Mouse (Mus musculus): Measurements from ENCODE around the gene Ankrd23. TPM values are rescaled to one million over a fixed set of nuclear protein-coding genes. Genes with fewer than 3 reads are reported as not detected.

Gene Ankrd23
- polyA plus RNA-seq, 1 experiment from 2014 or later, result 17.0 TPM

GRCm38 (mm10) chr1:36567818-36568603 lies 31.3 kb upstream of the Ankrd23 start:
- Histone ChIP-seq H3K4me3 (ENCODE audit: low read depth, low read length) (no peak overlapping the region), H3K4me1 (ENCODE audit: control insufficient read depth, insufficient read depth, low read length) (0 out of 2 replicates have a peak, but pooled peaks cover 2% of the 10 kb centered on the region), H3K9ac (ENCODE audit: low read depth, low read length) (no peak overlapping the region), H3K36me3 (ENCODE audit: control insufficient read depth, insufficient read depth, low read length) (no peaks in the 10 kb centered on the region), H3K4me2 (ENCODE audit: low read length) (no peak overlapping the region), H3K27me3 (ENCODE audit: control insufficient read depth, insufficient read depth, low read depth, low read length) (no peaks in the 10 kb centered on the region), H3K9me3 (replicated peaks; ENCODE audit: control insufficient read depth, low read length, poor library complexity, severe bottlenecking) (no peaks in the 10 kb centered on the region), H3K27ac (ENCODE audit: low read length) (no peak overlapping the region)
- WGBS, result 40% methylated on average over 21 of the region's 21 CpGs
- ATAC-seq, result no peak

DNA sequence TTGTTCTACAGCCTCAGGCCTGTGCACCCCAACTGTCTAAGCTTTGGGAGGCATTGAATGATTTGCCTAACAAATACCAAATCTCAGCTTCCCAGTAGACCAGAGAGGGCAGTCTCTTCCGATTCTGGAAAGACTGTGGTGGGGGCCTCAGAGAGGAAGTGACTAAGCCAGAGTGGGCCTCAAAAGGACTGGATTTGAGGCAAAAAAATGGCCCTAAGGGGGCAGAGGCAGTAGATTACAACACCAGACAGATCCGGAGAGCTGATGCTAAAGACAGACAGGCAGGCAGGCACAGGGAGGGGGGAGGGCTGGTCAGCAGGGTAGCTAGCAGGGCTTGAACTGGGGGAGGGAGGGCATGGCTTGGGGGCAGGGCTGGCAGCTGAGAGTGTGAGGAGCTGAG lies 29.7 kb upstream of the Ankrd23 start:
- 9% methylated on average over 2 of the region's 2 CpGs for WGBS
- no peak overlapping the region for H3K4me3 ChIP-seq (ENCODE audit: low read depth, low read length)
- H3K9me3 ChIP-seq (replicated peaks; ENCODE audit: control insufficient read depth, low read length, poor library complexity, severe bottlenecking), result no peaks in the 10 kb centered on the region
- H3K4me2 ChIP-seq (ENCODE audit: low read length), result no peak overlapping the region
- H3K27ac ChIP-seq (ENCODE audit: low read length), result no peak overlapping the region
- 0 out of 2 replicates have a peak, but pooled peaks cover 2% of the 10 kb centered on the region for H3K4me1 ChIP-seq (ENCODE audit: control insufficient read depth, insufficient read depth, low read length)
- H3K9ac ChIP-seq (ENCODE audit: low read depth, low read length), result no peak overlapping the region
- no peak for ATAC-seq
- no peaks in the 10 kb centered on the region for H3K36me3 ChIP-seq (ENCODE audit: control insufficient read depth, insufficient read depth, low read length)
- no peaks in the 10 kb centered on the region for H3K27me3 ChIP-seq (ENCODE audit: control insufficient read depth, insufficient read depth, low read depth, low read length)

DNA sequence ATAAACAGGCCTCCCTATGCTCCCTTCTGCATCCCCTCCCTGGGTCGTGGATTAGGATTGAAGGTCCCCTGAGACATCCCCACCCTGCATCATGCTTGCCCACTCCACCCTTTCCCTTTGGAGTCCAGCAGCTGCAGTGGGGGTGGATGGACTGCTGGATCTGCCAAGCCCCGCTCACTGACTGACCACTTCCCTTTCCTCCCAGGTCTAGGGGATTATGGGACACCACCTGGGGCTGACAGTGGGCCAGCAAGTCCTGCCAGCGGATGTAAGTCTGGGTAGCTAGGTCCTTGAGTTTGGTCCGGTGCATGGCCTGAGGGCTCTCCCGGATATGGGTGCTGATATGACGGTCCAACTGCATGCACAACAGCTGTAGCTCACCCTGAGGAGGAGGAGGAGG lies 27.4 kb upstream of the Ankrd23 start:
- Histone ChIP-seq H3K4me2 (ENCODE audit: low read length) (no peak overlapping the region), H3K36me3 (ENCODE audit: control insufficient read depth, insufficient read depth, low read length) (no peaks in the 10 kb centered on the region), H3K27ac (ENCODE audit: low read length) (no peak overlapping the region), H3K27me3 (ENCODE audit: control insufficient read depth, insufficient read depth, low read depth, low read length) (no peaks in the 10 kb centered on the region), H3K4me3 (ENCODE audit: low read depth, low read length) (no peak overlapping the region), H3K9ac (ENCODE audit: low read depth, low read length) (no peak overlapping the region), H3K4me1 (ENCODE audit: control insufficient read depth, insufficient read depth, low read length) (peaks cover 2% of the 10 kb centered on the region; the same call in 1 of the 2 replicates), H3K9me3 (replicated peaks; ENCODE audit: control insufficient read depth, low read length, poor library complexity, severe bottlenecking) (no peaks in the 10 kb centered on the region)
- WGBS, result 72% methylated on average over 6 of the region's 6 CpGs
- ATAC-seq, result no peak

DNA sequence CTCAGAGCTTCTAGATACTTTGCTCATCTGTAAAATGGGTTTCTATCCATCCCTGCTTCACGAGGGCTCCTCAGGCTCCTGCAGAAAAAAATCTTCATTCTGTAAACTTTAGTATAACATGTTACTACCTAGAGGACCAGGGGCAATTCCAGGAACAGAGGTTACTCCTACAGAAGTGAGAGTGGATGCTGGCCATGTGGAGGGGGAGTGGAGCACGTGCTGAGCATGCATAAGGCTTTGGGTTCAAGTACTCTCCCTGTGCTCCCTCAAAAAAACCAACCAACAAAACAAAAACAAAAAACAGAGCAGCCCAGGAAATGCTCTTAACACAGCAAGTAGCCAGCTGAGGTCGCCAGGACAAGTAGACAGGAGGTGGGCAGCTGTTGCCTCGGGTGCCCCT lies 26.9 kb upstream of the Ankrd23 start:
- no peaks in the 10 kb centered on the region for H3K9me3 ChIP-seq (replicated peaks; ENCODE audit: control insufficient read depth, low read length, poor library complexity, severe bottlenecking)
- no peak overlapping the region for H3K27ac ChIP-seq (ENCODE audit: low read length)
- H3K4me3 ChIP-seq (ENCODE audit: low read depth, low read length), result no peak overlapping the region
- H3K9ac ChIP-seq (ENCODE audit: low read depth, low read length), result no peak overlapping the region
- no peaks in the 10 kb centered on the region for H3K36me3 ChIP-seq (ENCODE audit: control insufficient read depth, insufficient read depth, low read length)
- peaks cover 7% of the 10 kb centered on the region for H3K4me1 ChIP-seq (ENCODE audit: control insufficient read depth, insufficient read depth, low read length)
- 73% methylated on average over 4 of the region's 4 CpGs for WGBS
- H3K4me2 ChIP-seq (ENCODE audit: low read length), result no peak overlapping the region
- no peaks in the 10 kb centered on the region for H3K27me3 ChIP-seq (ENCODE audit: control insufficient read depth, insufficient read depth, low read depth, low read length)
- ATAC-seq, result no peak

- Histone ChIP-seq H3K4me2 (ENCODE audit: low read length) (no peak overlapping the region), H3K27me3 (ENCODE audit: control insufficient read depth, insufficient read depth, low read depth, low read length) (no peaks in the 10 kb centered on the region)
- ATAC-seq, result no peak
These were observed 26.5 kb upstream of the Ankrd23 start for GRCm38 (mm10) chr1:36563197-36563596.

DNA sequence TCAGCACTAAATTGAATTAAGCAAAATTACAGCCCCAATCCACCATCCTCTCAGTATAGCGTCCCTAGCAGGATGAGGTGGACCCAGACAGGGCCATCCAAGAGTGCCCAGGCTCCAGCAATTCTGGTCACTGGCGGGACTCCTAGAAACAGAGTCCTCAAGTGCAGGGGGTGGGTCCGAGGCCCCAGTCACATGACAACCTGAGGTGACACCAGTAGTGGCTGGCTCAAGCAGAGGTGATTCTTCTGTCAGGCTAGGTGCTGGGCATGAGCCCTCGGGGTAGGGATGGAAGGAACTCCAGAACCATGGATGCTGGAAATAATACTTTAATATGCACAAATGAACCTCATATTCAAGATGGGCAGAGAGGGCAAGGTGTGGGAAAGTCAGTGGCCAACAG lies 25.7 kb upstream of the Ankrd23 start:
- no peaks in the 10 kb centered on the region for H3K27me3 ChIP-seq (ENCODE audit: control insufficient read depth, insufficient read depth, low read depth, low read length)
- no peak overlapping the region for H3K27ac ChIP-seq (ENCODE audit: low read length)
- ATAC-seq, result no peak
- no peaks in the 10 kb centered on the region for H3K36me3 ChIP-seq (ENCODE audit: control insufficient read depth, insufficient read depth, low read length)
- no peak overlapping the region for H3K4me2 ChIP-seq (ENCODE audit: low read length)
- H3K4me1 ChIP-seq (ENCODE audit: control insufficient read depth, insufficient read depth, low read length), result peaks cover 11% of the 10 kb centered on the region
- no peak overlapping the region for H3K4me3 ChIP-seq (ENCODE audit: low read depth, low read length)
- 71% methylated on average over 4 of the region's 4 CpGs for WGBS
- H3K9me3 ChIP-seq (replicated peaks; ENCODE audit: control insufficient read depth, low read length, poor library complexity, severe bottlenecking), result no peaks in the 10 kb centered on the region
- H3K9ac ChIP-seq (ENCODE audit: low read depth, low read length), result no peak overlapping the region

More at GRCm38 (mm10) chr1:36563197-36563596, 26.5 kb upstream of the Ankrd23 start:
- no peak overlapping the region for H3K9ac ChIP-seq (ENCODE audit: low read depth, low read length)
- no peak overlapping the region for H3K4me3 ChIP-seq (ENCODE audit: low read depth, low read length)
- H3K9me3 ChIP-seq (replicated peaks; ENCODE audit: control insufficient read depth, low read length, poor library complexity, severe bottlenecking), result no peaks in the 10 kb centered on the region
- H3K36me3 ChIP-seq (ENCODE audit: control insufficient read depth, insufficient read depth, low read length), result no peaks in the 10 kb centered on the region
- H3K4me1 ChIP-seq (ENCODE audit: control insufficient read depth, insufficient read depth, low read length), result peaks cover 11% of the 10 kb centered on the region
- no peak overlapping the region for H3K27ac ChIP-seq (ENCODE audit: low read length)
- WGBS, result 74% methylated on average over 2 of the region's 2 CpGs

- no peak overlapping the region for H3K4me3 ChIP-seq (ENCODE audit: low read depth, low read length)
- no peaks in the 10 kb centered on the region for H3K36me3 ChIP-seq (ENCODE audit: control insufficient read depth, insufficient read depth, low read length)
- H3K9me3 ChIP-seq (replicated peaks; ENCODE audit: control insufficient read depth, low read length, poor library complexity, severe bottlenecking), result no peaks in the 10 kb centered on the region
- H3K4me2 ChIP-seq (ENCODE audit: low read length), result no peak overlapping the region
- peaks cover 9% of the 10 kb centered on the region for H3K4me1 ChIP-seq (ENCODE audit: control insufficient read depth, insufficient read depth, low read length)
- H3K9ac ChIP-seq (ENCODE audit: low read depth, low read length), result no peak overlapping the region
- no peaks in the 10 kb centered on the region for H3K27me3 ChIP-seq (ENCODE audit: control insufficient read depth, insufficient read depth, low read depth, low read length)
- no peak for ATAC-seq
- 68% methylated on average over 6 of the region's 6 CpGs for WGBS
- no peak overlapping the region for H3K27ac ChIP-seq (ENCODE audit: low read length)
These were observed 24.2 kb upstream of the Ankrd23 start for GRCm38 (mm10) chr1:36560903-36561302.

DNA sequence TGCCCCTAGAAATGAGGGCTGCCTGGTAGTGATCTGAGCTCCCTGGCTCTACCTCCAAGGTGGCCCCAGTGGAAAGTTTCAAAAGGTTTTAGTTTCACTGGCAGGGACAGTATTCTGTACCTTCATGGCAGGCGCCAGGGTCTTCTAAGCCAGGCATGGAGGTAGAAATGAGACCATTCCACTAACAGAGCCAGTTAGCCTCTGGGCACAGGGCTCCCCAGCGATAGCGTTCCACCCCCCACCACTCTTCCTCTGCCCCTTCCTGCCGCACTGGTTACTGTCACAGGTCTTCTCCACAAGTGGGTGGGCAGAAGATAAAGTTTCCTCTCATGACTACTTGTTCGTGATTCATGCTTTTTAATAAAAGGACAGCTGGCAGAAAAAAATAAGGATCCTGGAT lies 23.2 kb upstream of the Ankrd23 start:
- H3K9me3 ChIP-seq (replicated peaks; ENCODE audit: control insufficient read depth, low read length, poor library complexity, severe bottlenecking), result no peaks in the 10 kb centered on the region
- no peaks in the 10 kb centered on the region for H3K36me3 ChIP-seq (ENCODE audit: control insufficient read depth, insufficient read depth, low read length)
- 78% methylated on average over 5 of the region's 5 CpGs for WGBS
- H3K4me2 ChIP-seq (ENCODE audit: low read length), result no peak overlapping the region
- H3K27me3 ChIP-seq (ENCODE audit: control insufficient read depth, insufficient read depth, low read depth, low read length), result no peaks in the 10 kb centered on the region
- peaks cover 18% of the 10 kb centered on the region for H3K4me1 ChIP-seq (ENCODE audit: control insufficient read depth, insufficient read depth, low read length)
- H3K4me3 ChIP-seq (ENCODE audit: low read depth, low read length), result no peak overlapping the region
- no peak for ATAC-seq
- H3K9ac ChIP-seq (ENCODE audit: low read depth, low read length), result no peak overlapping the region
- no peak overlapping the region for H3K27ac ChIP-seq (ENCODE audit: low read length)

GRCm38 (mm10) chr1:36559256-36559655 lies 22.6 kb upstream of the Ankrd23 start:
- H3K4me3 ChIP-seq (ENCODE audit: low read depth, low read length), result no peak overlapping the region
- H3K36me3 ChIP-seq (ENCODE audit: control insufficient read depth, insufficient read depth, low read length), result no peaks in the 10 kb centered on the region
- no peaks in the 10 kb centered on the region for H3K27me3 ChIP-seq (ENCODE audit: control insufficient read depth, insufficient read depth, low read depth, low read length)
- 0 out of 2 replicates have a peak overlapping the region, but pooled peaks have one; percentile 89 for H3K9ac ChIP-seq (ENCODE audit: low read depth, low read length)
- WGBS, result 6% methylated on average over 4 of the region's 4 CpGs
- H3K4me2 ChIP-seq (ENCODE audit: low read length), result peak overlapping the region; percentile 90; the same call in 1 of the 2 replicates
- H3K27ac ChIP-seq (ENCODE audit: low read length), result no peak overlapping the region
- H3K4me1 ChIP-seq (ENCODE audit: control insufficient read depth, insufficient read depth, low read length), result peaks cover 25% of the 10 kb centered on the region
- ATAC-seq, result no peak
- H3K9me3 ChIP-seq (replicated peaks; ENCODE audit: control insufficient read depth, low read length, poor library complexity, severe bottlenecking), result no peaks in the 10 kb centered on the region

Measured in midbrain, embryonic 16.5 days (tissue).